Mouse (Mus musculus) lung, postnatal 0 days (tissue): ENCODE results near the gene Cdk8. TPM values are rescaled to one million over a fixed set of nuclear protein-coding genes. Genes with fewer than 3 reads are reported as not detected.
A peak's percentile ranks its signal among the peaks of the same experiment; 100 is the strongest.

Source experiments
- ATAC-seq: fragments of 200-750 bp; cut with Nextera tagmentation; 2 replicates; pipeline ENCODE4 v1.8.0; 2017; ENCODE audit warnings: moderate library complexity
- DNase-seq: peaks from one replicate; pipeline ENCODE4 v3.0.0-alpha.2; 2016; ENCODE audit warnings: low spot score
- H3K27ac ChIP-seq: fragments of 300-500 bp; sonication (generic); 2 replicates; pipeline ENCODE4 v1.5.1; 2014; ENCODE audit warnings: antibody characterized with exemption, mild to moderate bottlenecking, low read length, mixed read lengths
- H3K27me3 ChIP-seq: fragments of 300-500 bp; sonication (generic); replicated peaks from 2 replicates; pipeline ENCODE4 v1.6.1; 2014; ENCODE audit warnings: low read length, mixed read lengths; ENCODE audit not compliant: insufficient read depth
- H3K36me3 ChIP-seq: fragments of 300-500 bp; sonication (generic); 2 replicates; pipeline ENCODE4 v1.6.1; 2014; ENCODE audit warnings: low read length, mixed read lengths; ENCODE audit not compliant: insufficient read depth
- H3K4me1 ChIP-seq: fragments of 300-500 bp; sonication (generic); 2 replicates; pipeline ENCODE4 v1.6.1; 2014; ENCODE audit warnings: antibody characterized with exemption, low read depth, low read length, mixed read lengths; ENCODE audit not compliant: insufficient read depth
- H3K4me2 ChIP-seq: fragments of 300-500 bp; sonication (generic); replicated peaks from 2 replicates; pipeline ENCODE4 v1.6.1; 2014; ENCODE audit warnings: low read depth, mild to moderate bottlenecking, low read length, moderate library complexity, mixed read lengths
- H3K4me3 ChIP-seq: fragments of 300-500 bp; sonication (generic); 2 replicates; pipeline ENCODE4 v1.5.1; 2014; ENCODE audit warnings: low read depth, low read length
- H3K9ac ChIP-seq: fragments of 300-500 bp; sonication (generic); replicated peaks from 2 replicates; pipeline ENCODE4 v1.6.1; 2014; ENCODE audit warnings: low read depth, mild to moderate bottlenecking
- H3K9me3 ChIP-seq: fragments of 300-500 bp; sonication (generic); 2 replicates; pipeline ENCODE4 v1.6.1; 2016; ENCODE audit warnings: low read length, mixed read lengths
- CTCF ChIP-seq: IDR thresholded peaks from 2 replicates; pipeline ENCODE4 v1.5.1; 2016; ENCODE audit warnings: antibody characterized with exemption, mild to moderate bottlenecking
- EP300 ChIP-seq: IDR thresholded peaks from 2 replicates; pipeline ENCODE4 v1.6.1; 2016; ENCODE audit warnings: antibody characterized with exemption, mild to moderate bottlenecking, control low read depth
- WGBS: fragments of 180-500 bp; shearing (Covaris S2); extraction: QIAGEN DNeasy Blood & Tissue Kit; methylation state at CpG from one replicate; pipeline ENCODE4 v1.1.7; 2014; 5-methylcytosine and 5-hydroxymethylcytosine counted together
- polyA plus RNA-seq: library from polyadenylated mRNA; unstranded; fragments of >200 nt; fragmentation: Nextera tagmentation; extraction: Ambion mirVana; gene quantifications from 2 replicates; pipeline ENCODE4 v1.2.1, GENCODE M21; 2015

The Cdk8 gene
- polyA plus RNA-seq, 1 experiment from 2014 or later: 12.1 TPM

DNA sequence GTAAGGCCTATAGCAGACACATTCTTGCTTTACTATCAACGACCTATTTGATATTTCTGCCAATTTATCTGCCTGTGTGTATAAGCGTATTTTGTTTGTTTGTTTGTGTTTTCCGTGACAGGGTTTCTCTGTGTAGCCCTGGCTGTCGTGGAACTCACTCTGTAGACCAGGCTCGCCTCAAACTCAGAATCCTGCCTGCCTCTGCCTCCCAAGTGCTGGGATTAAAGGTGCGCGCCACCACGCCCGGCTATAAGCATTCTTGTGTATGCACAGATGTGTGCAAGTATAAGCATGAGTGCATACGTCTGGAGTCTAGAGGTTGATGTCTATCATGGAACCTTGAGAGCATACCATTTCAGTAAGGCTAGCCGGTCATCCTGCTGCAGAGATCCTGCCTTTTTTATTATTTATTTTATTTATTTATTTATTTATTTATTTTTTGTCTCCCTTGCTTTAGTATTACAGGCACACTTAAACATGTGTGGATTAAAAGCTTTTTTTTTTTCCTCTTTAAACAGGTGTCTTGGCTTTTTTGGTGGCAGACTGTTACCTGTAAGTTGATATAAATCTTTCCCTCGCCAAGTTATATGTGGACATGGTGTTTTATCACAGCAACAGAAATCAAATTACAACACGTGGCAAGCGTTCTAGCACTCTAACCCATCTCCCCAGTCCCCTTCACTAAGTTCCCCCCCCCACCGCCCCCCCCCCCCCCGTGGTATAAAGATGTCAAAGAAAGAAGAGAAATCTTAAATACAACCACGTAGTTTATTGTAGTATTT is 970 bp upstream of the Cdk8 start:
- no peaks in the 10 kb centered on the region for H3K9me3 ChIP-seq
- TF ChIP-seq CTCF (no peak), EP300 (no peak)
- peak overlapping the region; percentile 70 for H3K9ac ChIP-seq
- no peaks in the 10 kb centered on the region for H3K27me3 ChIP-seq
- 51% methylated on average over 17 of the region's 17 CpGs for WGBS
- no peak overlapping the region for H3K27ac ChIP-seq
- no peak for ATAC-seq
- no peaks in the 10 kb centered on the region for H3K36me3 ChIP-seq
- H3K4me3 ChIP-seq: peak overlapping the region; percentile 75
- H3K4me1 ChIP-seq: peaks cover 2% of the 10 kb centered on the region; the same call in 1 of the 2 replicates
- no peak for DNase-seq
- peak overlapping the region; percentile 88 for H3K4me2 ChIP-seq

- TF ChIP-seq EP300: no peak
- DNase-seq (peak; percentile 36), ATAC-seq (no peak; the same call in 1 of the 2 replicates)
- Histone ChIP-seq H3K4me3 (peak overlapping the region; percentile 75), H3K27ac (peak overlapping the region; percentile 88), H3K9ac (peak overlapping the region; percentile 70), H3K9me3 (no peaks in the 10 kb centered on the region), H3K4me1 (peaks cover 2% of the 10 kb centered on the region; the same call in 1 of the 2 replicates), H3K4me2 (peak overlapping the region; percentile 88), H3K36me3 (no peaks in the 10 kb centered on the region), H3K27me3 (no peaks in the 10 kb centered on the region)
- under 1% methylated on average over 17 of the region's 19 CpGs for WGBS
These were observed 596 bp downstream of the Cdk8 start for GRCm38 (mm10) chr5:146231655-146231996.

- Histone ChIP-seq H3K4me2 (peak overlapping the region; percentile 88), H3K36me3 (no peaks in the 10 kb centered on the region), H3K9ac (peak overlapping the region; percentile 70; the same call in 1 of the 2 replicates), H3K27ac (peak overlapping the region; percentile 88; the same call in 1 of the 2 replicates), H3K27me3 (no peaks in the 10 kb centered on the region), H3K9me3 (no peaks in the 10 kb centered on the region), H3K4me3 (peak overlapping the region; percentile 75), H3K4me1 (peaks cover 5% of the 10 kb centered on the region; the same call in 1 of the 2 replicates)
- DNase-seq: peak; percentile 9
- WGBS: 25% methylated on average over 6 of the region's 6 CpGs
- no peak for TF ChIP-seq EP300
- no peak for TF ChIP-seq CTCF
- no peak for ATAC-seq
These were observed 1.1 kb downstream of the Cdk8 start for GRCm38 (mm10) chr5:146232056-146232675.

- no peak overlapping the region for H3K27ac ChIP-seq
- H3K4me3 ChIP-seq: peak overlapping the region; percentile 75
- peaks cover 5% of the 10 kb centered on the region; the same call in 1 of the 2 replicates for H3K4me1 ChIP-seq
- H3K9ac ChIP-seq: 0 out of 2 replicates have a peak overlapping the region, but pooled peaks have one; percentile 16
- H3K9me3 ChIP-seq: no peaks in the 10 kb centered on the region
- ATAC-seq: no peak
- peak overlapping the region; percentile 88 for H3K4me2 ChIP-seq
- no peaks in the 10 kb centered on the region for H3K27me3 ChIP-seq
- H3K36me3 ChIP-seq: no peaks in the 10 kb centered on the region
- TF ChIP-seq EP300 (no peak), CTCF (no peak)
- peak; percentile 10 for DNase-seq
- 28% methylated on average over 11 of the region's 11 CpGs for WGBS
These were observed 1.8 kb downstream of the Cdk8 start for GRCm38 (mm10) chr5:146232816-146233215.

- Histone ChIP-seq H3K4me3 (no peak overlapping the region), H3K4me1 (peaks cover 5% of the 10 kb centered on the region; the same call in 1 of the 2 replicates), H3K4me2 (no peak overlapping the region), H3K9ac (no peak overlapping the region), H3K27ac (no peak overlapping the region), H3K27me3 (no peaks in the 10 kb centered on the region), H3K9me3 (no peaks in the 10 kb centered on the region), H3K36me3 (no peaks in the 10 kb centered on the region)
- no peak for DNase-seq
- no peak for TF ChIP-seq CTCF
- 84% methylated on average over 1 of the region's 1 CpGs for WGBS
- no peak for ATAC-seq
These were observed 3.3 kb downstream of the Cdk8 start for GRCm38 (mm10) chr5:146234336-146234735.

DNA sequence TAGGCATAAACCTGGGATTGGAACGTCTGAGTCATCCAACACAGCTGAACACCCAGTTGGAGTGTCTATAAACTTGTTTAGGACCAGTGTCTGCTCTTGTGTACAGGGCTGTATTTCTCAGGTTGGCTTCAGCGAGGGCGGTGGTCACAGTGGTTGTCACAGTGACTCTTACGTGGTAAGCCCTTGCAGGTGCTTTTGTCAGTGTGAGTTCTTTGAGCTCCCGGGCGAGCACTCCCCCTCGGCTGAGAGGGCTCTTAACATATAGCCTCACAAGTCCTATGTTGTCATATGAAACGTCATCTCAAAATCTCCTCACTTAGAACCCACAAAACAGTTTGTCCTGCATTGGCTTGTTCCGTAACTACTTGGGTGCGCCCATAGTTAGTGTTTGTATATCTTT is 7.2 kb downstream of the Cdk8 start:
- Histone ChIP-seq H3K9ac (no peak overlapping the region), H3K27ac (no peak overlapping the region), H3K4me2 (no peak overlapping the region), H3K9me3 (no peaks in the 10 kb centered on the region), H3K4me3 (no peak overlapping the region), H3K4me1 (peaks cover 7% of the 10 kb centered on the region; the same call in 1 of the 2 replicates), H3K36me3 (no peaks in the 10 kb centered on the region), H3K27me3 (no peaks in the 10 kb centered on the region)
- DNase-seq (peak; percentile 54), ATAC-seq (peak; percentile 57)
- 68% methylated on average over 10 of the region's 10 CpGs for WGBS
- TF ChIP-seq CTCF (no peak), EP300 (no peak)
